Mouse (Mus musculus) forebrain, embryonic 13.5 days (tissue): ENCODE results near the gene Babam1. TPM values are rescaled to one million over a fixed set of nuclear protein-coding genes. Genes with fewer than 3 reads are reported as not detected.

Experiments used
- ATAC-seq: fragments of 200-750 bp; cut with Nextera tagmentation; 2 replicates; pipeline ENCODE4 v1.8.0; 2017
- H3K27ac ChIP-seq: fragments of 300-500 bp; sonication (generic); 2 replicates; pipeline ENCODE4 v1.5.1; 2015; ENCODE audit warnings: inconsistent platforms, mild to moderate bottlenecking, moderate library complexity
- H3K27me3 ChIP-seq: fragments of 300-500 bp; sonication (generic); 2 replicates; pipeline ENCODE4 v1.6.1; 2015; ENCODE audit warnings: mild to moderate bottlenecking, inconsistent platforms
- H3K36me3 ChIP-seq: fragments of 300-500 bp; sonication (generic); 2 replicates; pipeline ENCODE4 v1.6.1; 2015; ENCODE audit warnings: mild to moderate bottlenecking, inconsistent platforms; ENCODE audit not compliant: poor library complexity, severe bottlenecking
- H3K4me1 ChIP-seq: fragments of 300-500 bp; sonication (generic); 2 replicates; pipeline ENCODE4 v1.6.1; 2015; ENCODE audit warnings: inconsistent platforms
- H3K4me2 ChIP-seq: fragments of 300-500 bp; sonication (generic); 2 replicates; pipeline ENCODE4 v1.6.1; 2015; ENCODE audit warnings: inconsistent platforms, mild to moderate bottlenecking, moderate library complexity
- H3K4me3 ChIP-seq: fragments of 300-500 bp; sonication (generic); 2 replicates; pipeline ENCODE4 v1.5.1; 2015; ENCODE audit warnings: mild to moderate bottlenecking, inconsistent platforms
- H3K9ac ChIP-seq: fragments of 300-500 bp; sonication (generic); 2 replicates; pipeline ENCODE4 v1.6.1; 2015; ENCODE audit warnings: mild to moderate bottlenecking, inconsistent platforms
- H3K9me3 ChIP-seq: fragments of 300-500 bp; sonication (generic); replicated peaks from 2 replicates; pipeline ENCODE4 v1.6.1; 2016; ENCODE audit warnings: inconsistent platforms
- WGBS: fragments of 180-500 bp; shearing (Covaris S2); methylation state at CpG from one replicate; pipeline ENCODE4 v1.1.7; 2015; 5-methylcytosine and 5-hydroxymethylcytosine counted together
- polyA plus RNA-seq: library from polyadenylated mRNA; unstranded; fragments of >200 nt; fragmentation: Nextera tagmentation; extraction: Ambion mirVana; gene quantifications from 2 replicates; pipeline ENCODE4 v1.2.1, GENCODE M21; 2015

Gene Babam1
- polyA plus RNA-seq, 1 experiment from 2014 or later = 99.2 TPM

- WGBS = 55% methylated on average over 3 of the region's 3 CpGs
- Histone ChIP-seq H3K9ac (no peak overlapping the region), H3K4me2 (no peak overlapping the region), H3K4me1 (no peaks in the 10 kb centered on the region), H3K27ac (no peak overlapping the region), H3K36me3 (no peaks in the 10 kb centered on the region), H3K27me3 (peaks cover 3% of the 10 kb centered on the region), H3K4me3 (no peak overlapping the region), H3K9me3 (0 out of 2 replicates have a peak, but pooled peaks cover 2% of the 10 kb centered on the region)
- ATAC-seq = no peak
These were observed 40.4 kb downstream of the Babam1 start for GRCm38 (mm10) chr8:71437041-71437440.

GRCm38 (mm10) chr8:71441404-71441803 lies 44.7 kb downstream of the Babam1 start:
- ATAC-seq = peak; percentile 45; the same call in 1 of the 2 replicates
- Histone ChIP-seq H3K9me3 (no peaks in the 10 kb centered on the region), H3K27me3 (peaks cover 19% of the 10 kb centered on the region), H3K9ac (no peak overlapping the region), H3K4me2 (no peak overlapping the region), H3K4me1 (no peaks in the 10 kb centered on the region), H3K36me3 (no peaks in the 10 kb centered on the region), H3K4me3 (no peak overlapping the region), H3K27ac (no peak overlapping the region)
- WGBS = 1% methylated on average over 7 of the region's 7 CpGs

GRCm38 (mm10) chr8:71445096-71445495 lies 48.4 kb downstream of the Babam1 start:
- ATAC-seq = no peak
- WGBS = 84% methylated on average over 7 of the region's 7 CpGs
- H3K4me2 ChIP-seq = no peak overlapping the region
- H3K9me3 ChIP-seq = no peaks in the 10 kb centered on the region
- no peaks in the 10 kb centered on the region for H3K4me1 ChIP-seq
- H3K27ac ChIP-seq = no peak overlapping the region
- no peak overlapping the region for H3K4me3 ChIP-seq
- H3K27me3 ChIP-seq = peaks cover 19% of the 10 kb centered on the region
- H3K9ac ChIP-seq = no peak overlapping the region
- H3K36me3 ChIP-seq = no peaks in the 10 kb centered on the region

- Histone ChIP-seq H3K4me2 (no peak overlapping the region), H3K36me3 (0 out of 2 replicates have a peak, but pooled peaks cover 2% of the 10 kb centered on the region), H3K4me3 (no peak overlapping the region), H3K27me3 (no peaks in the 10 kb centered on the region), H3K9ac (no peak overlapping the region), H3K27ac (no peak overlapping the region), H3K4me1 (no peaks in the 10 kb centered on the region), H3K9me3 (no peaks in the 10 kb centered on the region)
- no peak for ATAC-seq
- 67% methylated on average over 4 of the region's 4 CpGs for WGBS
These were observed 54.7 kb downstream of the Babam1 start for GRCm38 (mm10) chr8:71451337-71451736.

- Histone ChIP-seq H3K4me2 (no peak overlapping the region), H3K36me3 (peaks cover 7% of the 10 kb centered on the region), H3K9me3 (no peaks in the 10 kb centered on the region), H3K4me3 (no peak overlapping the region), H3K27ac (no peak overlapping the region), H3K27me3 (no peaks in the 10 kb centered on the region), H3K4me1 (no peaks in the 10 kb centered on the region), H3K9ac (no peak overlapping the region)
- 65% methylated on average over 11 of the region's 11 CpGs for WGBS
- no peak for ATAC-seq
These were observed 55.1 kb downstream of the Babam1 start for GRCm38 (mm10) chr8:71451777-71452176.

- Histone ChIP-seq H3K4me1 (no peaks in the 10 kb centered on the region), H3K4me2 (no peak overlapping the region), H3K27ac (no peak overlapping the region), H3K36me3 (peaks cover 16% of the 10 kb centered on the region), H3K27me3 (no peaks in the 10 kb centered on the region), H3K4me3 (no peak overlapping the region), H3K9me3 (no peaks in the 10 kb centered on the region), H3K9ac (no peak overlapping the region)
- WGBS = 87% methylated on average over 2 of the region's 2 CpGs
- no peak for ATAC-seq
These were observed 56.0 kb downstream of the Babam1 start for GRCm38 (mm10) chr8:71452669-71453068.

Other genes starting within 250 kb of the Babam1 start
- 18.3 and 20.6 TPM in 2 replicates for gene Myo9b, start 124.1 kb upstream of the Babam1 start, polyA plus RNA-seq
- 55.3 and 56.9 TPM in 2 replicates for gene Haus8, start 123.9 kb upstream of the Babam1 start, polyA plus RNA-seq
- gene Use1, start 30.0 kb upstream of the Babam1 start, polyA plus RNA-seq = 95.8 and 99.4 TPM in 2 replicates
- 3.6 and 4.5 TPM in 2 replicates for gene Ocel1, start 25.6 kb upstream of the Babam1 start, polyA plus RNA-seq
- gene Nr2f6, start 14.9 kb upstream of the Babam1 start, polyA plus RNA-seq = 11.6 and 12.9 TPM in 2 replicates
- gene Ushbp1, start 1.1 kb upstream of the Babam1 start, polyA plus RNA-seq = 3.7 and 4.2 TPM in 2 replicates
- gene Ankle1, start 9.1 kb downstream of the Babam1 start, polyA plus RNA-seq = 30.9 and 32.3 TPM in 2 replicates
- 93.9 and 95.7 TPM in 2 replicates for gene Abhd8, start 66.8 kb downstream of the Babam1 start, polyA plus RNA-seq
- gene Mrpl34, start 68.1 kb downstream of the Babam1 start, polyA plus RNA-seq = 212 and 245 TPM in 2 replicates
- 185 and 193 TPM in 2 replicates for gene Dda1, start 72.3 kb downstream of the Babam1 start, polyA plus RNA-seq
- gene Ano8, start 89.1 kb downstream of the Babam1 start, polyA plus RNA-seq = 4.0 and 4.5 TPM in 2 replicates
- 13.4 TPM in 2 replicates for gene Gtpbp3, start 91.2 kb downstream of the Babam1 start, polyA plus RNA-seq
- gene Plvap, start 114.9 kb downstream of the Babam1 start, polyA plus RNA-seq = 13.6 and 14.0 TPM in 2 replicates
- 0.09 and 0.13 TPM in 2 replicates for gene Ccdc194, start 128.8 kb downstream of the Babam1 start, polyA plus RNA-seq
- gene Bst2, start 140.6 kb downstream of the Babam1 start, polyA plus RNA-seq = 7.6 and 8.3 TPM in 2 replicates
- gene Mvb12a, start 146.1 kb downstream of the Babam1 start, polyA plus RNA-seq = 52.9 and 55.3 TPM in 2 replicates
- not detected in 2 replicates for gene Tmem221, start 162.0 kb downstream of the Babam1 start, polyA plus RNA-seq
- gene Nxnl1, start 169.7 kb downstream of the Babam1 start, polyA plus RNA-seq = 0.06 TPM in 1 of 2 replicates, not detected in the other
- gene Slc27a1, start 172.0 kb downstream of the Babam1 start, polyA plus RNA-seq = 59.9 and 61.0 TPM in 2 replicates
- 201 and 206 TPM in 2 replicates for gene Pgls, start 195.3 kb downstream of the Babam1 start, polyA plus RNA-seq
- gene Fam129c, start 200.8 kb downstream of the Babam1 start, polyA plus RNA-seq = 5.1 and 6.2 TPM in 2 replicates
- 37.5 and 39.9 TPM in 2 replicates for gene Colgalt1, start 214.1 kb downstream of the Babam1 start, polyA plus RNA-seq